Mouse (Mus musculus) liver (tissue): Measurements from ENCODE around the gene Dpp6.

Source experiments
- DNase-seq: peaks from one replicate; pipeline ENCODE4 v3.0.0-alpha.2; 2020; ENCODE audit warnings: mixed read lengths

Dpp6 gene

DNA sequence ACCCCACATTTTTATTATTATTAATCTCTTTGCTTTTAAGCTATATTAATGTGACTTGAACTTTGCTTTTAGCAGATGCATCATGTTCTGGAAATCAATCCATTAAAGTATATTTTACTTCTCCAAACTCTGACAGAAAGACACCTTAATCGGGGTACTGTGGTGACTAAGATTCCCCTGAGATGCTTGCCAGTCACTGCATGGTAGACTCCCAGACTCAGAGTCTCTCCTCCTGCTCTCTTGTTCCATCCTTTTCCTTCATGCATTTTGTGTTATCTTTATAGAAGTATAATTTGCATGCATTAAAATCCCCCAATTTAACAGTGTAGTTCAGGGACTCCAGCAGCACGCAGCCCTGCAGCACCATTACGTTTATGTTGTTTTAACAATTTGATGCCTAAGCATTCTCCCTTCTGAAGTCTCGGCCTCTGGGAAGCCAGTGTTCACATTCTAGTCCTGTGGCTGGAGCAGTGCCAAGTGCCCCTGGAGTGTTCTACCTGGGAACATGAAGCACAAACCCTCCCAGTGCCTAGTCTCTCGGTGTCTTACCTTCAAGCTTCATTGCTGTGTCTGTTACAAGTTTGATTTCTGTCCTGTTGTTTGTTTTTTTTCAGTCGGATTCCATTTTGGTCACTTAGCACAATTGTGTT lies 153.1 kb downstream of the Dpp6 start:
- no peak for DNase-seq

GRCm38 (mm10) chr5:26973166-26973565 lies 156.2 kb downstream of the Dpp6 start:
- no peak for DNase-seq

GRCm38 (mm10) chr5:26979348-26979747 lies 162.3 kb downstream of the Dpp6 start:
- no peak for DNase-seq

DNA sequence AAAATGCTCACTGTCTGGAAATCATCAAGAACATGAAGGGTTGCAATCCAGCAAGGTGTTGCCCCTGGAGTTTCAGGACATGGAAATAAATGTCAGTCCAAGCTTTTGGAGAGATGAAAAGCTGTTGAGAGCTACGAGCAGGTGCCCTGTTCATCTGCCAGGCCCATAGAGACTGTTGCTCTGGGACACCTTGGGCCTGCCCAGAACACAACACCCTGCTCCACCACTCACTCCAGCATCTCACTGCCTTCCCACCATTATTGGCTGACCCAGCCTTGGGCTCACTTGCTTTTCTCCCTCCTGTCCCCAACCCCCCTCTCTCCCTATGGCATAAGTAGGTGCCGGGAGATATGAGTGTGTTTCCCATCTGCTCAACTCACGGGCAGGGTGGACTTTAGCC lies 162.8 kb downstream of the Dpp6 start:
- no peak for DNase-seq

- DNase-seq: no peak
These were observed 168.1 kb downstream of the Dpp6 start for GRCm38 (mm10) chr5:26985114-26985513.

- DNase-seq: no peak
These were observed 174.6 kb downstream of the Dpp6 start for GRCm38 (mm10) chr5:26991587-26991986.

- DNase-seq: no peak
These were observed 186.5 kb downstream of the Dpp6 start for GRCm38 (mm10) chr5:27003537-27003936.

- no peak for DNase-seq
These were observed 192.2 kb downstream of the Dpp6 start for GRCm38 (mm10) chr5:27009157-27009556.

- DNase-seq: no peak
These were observed 193.6 kb downstream of the Dpp6 start for GRCm38 (mm10) chr5:27010582-27010981.

GRCm38 (mm10) chr5:27018314-27018956 lies 201.4 kb downstream of the Dpp6 start:
- no peak for DNase-seq

GRCm38 (mm10) chr5:27028611-27029010 lies 211.6 kb downstream of the Dpp6 start:
- DNase-seq: no peak

DNA sequence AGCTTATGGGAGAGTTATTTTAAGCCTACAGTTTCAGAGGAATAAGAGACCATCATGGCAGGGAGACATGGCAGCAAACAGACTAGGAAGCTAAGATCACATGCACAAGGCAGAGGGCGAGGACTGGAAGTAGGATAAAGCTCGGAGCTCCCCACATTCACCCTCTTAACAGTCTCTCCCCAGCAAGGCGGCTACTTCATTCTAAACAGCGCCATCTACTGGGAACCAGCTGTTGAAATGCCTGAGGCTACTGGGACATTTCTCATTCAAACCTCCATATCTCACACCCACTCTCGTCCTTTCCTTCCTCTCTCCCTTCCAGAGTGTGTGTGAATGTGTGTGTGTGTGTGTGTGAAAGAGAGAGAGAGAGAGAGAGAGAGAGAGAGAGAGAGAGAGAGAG lies 212.8 kb downstream of the Dpp6 start:
- DNase-seq: no peak

DNA sequence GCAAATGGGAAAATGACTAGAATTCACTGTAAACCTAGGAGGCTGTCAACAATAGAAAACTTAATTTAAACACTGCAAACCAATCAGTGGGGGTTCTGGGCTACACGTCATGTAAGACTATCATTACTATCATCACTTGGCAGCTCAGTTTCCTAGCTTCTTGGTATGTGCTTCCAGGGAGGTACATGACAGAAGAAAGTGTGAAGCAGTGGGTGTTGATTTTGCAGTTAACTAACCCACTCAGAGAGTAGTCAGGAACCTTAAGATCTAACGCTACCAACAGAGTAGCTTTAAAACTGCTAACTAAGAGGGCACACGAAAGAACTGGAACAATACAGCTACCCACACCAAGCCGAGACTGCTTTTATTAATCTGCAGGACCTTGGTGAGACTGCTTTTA lies 217.9 kb downstream of the Dpp6 start:
- no peak for DNase-seq

GRCm38 (mm10) chr5:27035291-27035690 lies 218.3 kb downstream of the Dpp6 start:
- no peak for DNase-seq

DNA sequence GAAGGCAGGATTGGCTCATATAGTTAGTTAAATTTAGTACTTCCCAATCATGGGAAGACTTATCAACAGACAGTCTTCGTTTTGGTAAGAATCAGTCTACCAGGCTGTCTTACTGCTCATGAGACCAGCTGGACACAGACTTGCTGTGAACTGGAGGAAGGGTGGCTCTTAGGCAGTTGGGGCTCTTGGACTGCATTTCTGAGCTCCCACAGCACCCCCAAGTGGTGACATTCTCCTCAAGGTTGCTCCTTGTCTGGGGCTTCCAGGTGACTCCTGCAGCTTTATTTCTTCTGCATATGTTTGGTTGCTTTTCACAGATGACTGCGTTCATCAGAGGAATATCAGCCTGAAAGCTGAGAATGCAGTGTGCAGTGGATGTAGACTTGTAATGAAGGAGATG lies 218.9 kb downstream of the Dpp6 start:
- no peak for DNase-seq

GRCm38 (mm10) chr5:27037796-27038195 lies 220.8 kb downstream of the Dpp6 start:
- DNase-seq: no peak

DNA sequence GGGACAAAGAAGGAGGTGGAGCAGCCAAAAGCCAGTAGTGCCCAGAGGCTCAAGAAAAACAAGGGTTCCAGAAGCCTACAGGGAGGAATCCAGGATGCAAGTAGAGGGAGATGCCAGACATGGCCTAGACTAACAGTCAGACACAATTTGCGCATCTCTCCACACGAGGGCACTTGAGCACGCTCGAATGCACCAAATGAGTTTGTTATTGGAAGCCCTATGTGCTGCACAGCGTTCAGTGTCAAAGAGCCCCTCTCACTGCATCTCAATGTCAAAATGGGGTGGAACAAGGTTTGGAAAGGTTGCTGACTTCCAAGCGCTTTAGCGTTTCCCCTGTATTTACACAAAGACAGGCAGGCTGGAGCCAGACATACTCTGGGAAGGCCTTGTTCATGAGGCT lies 231.2 kb downstream of the Dpp6 start:
- DNase-seq: no peak

DNA sequence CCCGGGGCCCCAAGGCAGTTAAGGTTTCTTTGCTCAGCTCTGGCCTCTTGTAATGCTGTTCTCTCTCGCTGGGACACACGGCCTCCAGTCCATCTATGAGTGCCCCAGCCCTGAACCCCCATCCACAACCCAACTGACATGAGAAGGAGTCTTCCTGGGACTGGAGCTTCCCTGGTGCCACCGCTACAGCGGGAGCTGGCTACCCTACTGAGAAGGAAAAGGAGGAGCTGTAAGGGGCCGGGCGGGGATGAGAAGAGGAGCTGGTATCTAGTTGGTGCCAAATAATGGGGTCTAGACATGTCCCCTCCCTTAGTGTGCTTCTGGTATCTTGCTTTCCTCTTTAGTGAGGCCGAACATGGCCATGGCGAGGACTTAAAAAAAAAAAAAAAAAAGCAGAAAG lies 231.9 kb downstream of the Dpp6 start:
- DNase-seq: no peak

DNA sequence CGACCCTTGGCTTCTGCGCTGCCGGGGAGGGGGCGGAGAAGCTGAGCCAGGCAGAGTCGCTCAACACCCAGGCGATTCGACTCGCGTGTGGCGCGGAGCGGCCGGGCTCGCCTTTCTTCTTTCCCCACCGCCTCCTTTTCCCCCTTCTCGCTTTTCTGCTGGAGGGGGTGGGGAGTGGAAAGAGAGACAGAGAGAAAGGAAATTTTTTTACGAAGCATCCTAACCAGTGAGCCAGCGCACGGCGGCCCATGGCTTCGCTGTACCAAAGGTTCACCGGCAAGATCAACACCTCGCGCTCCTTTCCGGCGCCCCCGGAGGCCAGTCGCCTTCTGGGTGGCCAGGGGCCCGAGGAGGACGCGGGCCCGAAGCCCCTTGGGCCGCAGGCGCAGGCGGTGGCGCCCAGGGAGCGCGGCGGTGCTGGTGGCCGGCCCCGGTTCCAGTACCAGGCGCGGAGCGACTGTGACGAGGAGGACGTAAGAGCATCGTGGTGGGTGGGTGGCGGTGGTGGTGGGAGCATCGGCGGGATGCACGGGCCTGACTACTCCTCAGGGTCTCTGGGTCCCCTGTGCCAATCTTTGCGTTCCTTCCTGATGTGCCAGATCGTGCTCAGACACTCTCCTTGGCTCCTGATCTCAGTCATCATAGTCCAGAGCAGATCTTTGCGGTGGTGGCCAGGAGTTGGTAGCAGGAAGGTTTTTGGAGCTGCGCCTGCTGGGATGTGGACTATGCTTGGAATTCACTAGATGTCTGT lies 232.5 kb downstream of the Dpp6 start:
- DNase-seq: no peak

- no peak for DNase-seq
These were observed 234.2 kb downstream of the Dpp6 start for GRCm38 (mm10) chr5:27051250-27051649.

DNA sequence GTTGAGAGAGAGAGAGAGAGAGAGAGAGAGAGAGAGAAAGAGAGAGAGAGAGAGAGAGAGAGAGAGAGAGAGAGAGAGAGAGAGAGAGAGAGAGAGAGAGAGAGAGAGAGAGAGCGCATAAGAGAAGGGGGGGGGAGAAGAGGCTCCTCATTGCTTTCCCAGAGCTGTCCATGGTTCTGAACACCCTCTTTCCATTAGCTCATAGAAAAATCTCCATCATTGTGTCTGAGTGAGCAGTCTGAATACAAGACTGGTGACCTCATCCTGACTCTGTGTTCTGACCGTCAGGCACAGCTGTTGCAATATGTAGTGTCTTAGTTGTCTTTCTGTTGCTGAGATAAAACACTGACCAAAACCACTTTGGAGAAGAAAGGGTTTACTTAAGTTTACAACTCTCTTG lies 235.4 kb downstream of the Dpp6 start:
- no peak for DNase-seq

- DNase-seq: no peak
These were observed 239.4 kb downstream of the Dpp6 start for GRCm38 (mm10) chr5:27056436-27056835.

- DNase-seq: no peak
These were observed 243.1 kb downstream of the Dpp6 start for GRCm38 (mm10) chr5:27060114-27060513.

GRCm38 (mm10) chr5:27063871-27064270 lies 246.9 kb downstream of the Dpp6 start:
- no peak for DNase-seq
